Mouse (Mus musculus) embryonic fibroblast, embryonic 13.5 days (primary cell): Measurements from ENCODE around the gene Olfr1031.

Source experiments
- CTCF ChIP-seq: IDR thresholded peaks from 2 replicates; pipeline ENCODE4 v1.5.1; 2011; ENCODE audit warnings: mild to moderate bottlenecking, control low read depth, low read length, moderate library complexity, borderline replicate concordance; ENCODE audit not compliant: insufficient read depth
- POLR2A ChIP-seq: IDR thresholded peaks from 2 replicates; pipeline ENCODE4 v1.6.1; 2011; ENCODE audit warnings: low read depth, mild to moderate bottlenecking, control low read depth, low read length, moderate library complexity

DNA sequence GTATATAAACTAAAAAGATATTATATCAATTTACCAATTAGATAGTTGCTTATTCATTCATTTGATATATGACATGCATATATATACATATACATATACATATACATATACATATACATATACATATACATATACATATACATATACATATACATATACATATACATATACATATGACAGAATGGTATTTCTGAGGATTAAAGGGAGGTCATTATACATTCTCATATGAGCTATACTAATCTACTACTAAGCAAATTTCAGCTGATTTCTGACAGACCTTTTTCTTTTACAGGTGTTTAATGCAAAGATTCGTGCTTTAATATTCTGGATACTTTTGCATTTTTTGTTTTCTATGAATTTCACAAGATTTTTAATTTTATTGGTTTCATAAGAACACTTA, 40.0 kb upstream of the Olfr1031 start, which contains the start of gene Olfr1028:
- TF ChIP-seq CTCF, result no peak
- TF ChIP-seq POLR2A, result no peak
